ENCODE assay signal across 22 mouse cellular contexts in the genomic region with DNA sequence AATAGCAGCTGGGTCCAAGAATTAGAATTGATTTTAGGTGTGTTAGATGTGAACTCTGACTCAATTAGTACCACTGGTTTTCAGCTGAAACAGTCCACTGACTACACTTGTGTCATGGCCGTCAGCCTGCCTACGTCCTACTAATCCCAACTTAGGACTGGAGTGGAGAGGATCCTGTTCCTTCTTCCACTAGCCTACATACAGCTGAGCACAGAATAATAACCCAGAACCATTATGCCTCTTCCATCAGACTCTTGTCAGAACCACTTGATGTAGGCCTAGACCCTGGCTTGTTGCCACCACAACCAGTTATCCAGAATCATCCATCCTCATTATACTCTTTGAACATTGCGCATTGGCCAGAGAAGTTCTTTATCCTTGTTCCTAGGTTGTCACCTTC. TPM values are rescaled to one million over a fixed set of nuclear protein-coding genes. Genes with fewer than 3 reads are reported as not detected.
"Had no signal": no experiment of that assay in that cellular context is flagged by ENCODE, and none has a peak within 500 bp of the region (broad histone marks: within the 10 kb centered on the region; RNA-seq: fewer than 3 reads in every experiment).

No protein-coding gene starts in this region.

- H3K36me3 ChIP-seq: lung, embryonic 15.5 days; midbrain, embryonic 12.5 days; midbrain, embryonic 15.5 days; neural tube, embryonic 12.5 days; stomach, embryonic 15.5 days had no signal

- H3K4me2 ChIP-seq: lung, embryonic 15.5 days; midbrain, embryonic 12.5 days; midbrain, embryonic 15.5 days; neural tube, embryonic 12.5 days; stomach, embryonic 15.5 days had no signal

- H3K27me3 ChIP-seq: lung, embryonic 15.5 days; midbrain, embryonic 12.5 days; midbrain, embryonic 15.5 days; neural tube, embryonic 12.5 days; stomach, embryonic 15.5 days had no signal

- H3K27ac ChIP-seq: lung, embryonic 15.5 days; macrophage; midbrain, embryonic 12.5 days; midbrain, embryonic 15.5 days; neural tube, embryonic 12.5 days; stomach, embryonic 15.5 days; stomach, postnatal 0 days had no signal

- DNase-seq: lung, adult 2 months; lung, postnatal 14 days; lung, postnatal 36 days; right cerebral cortex, postnatal 14 days; thymus, adult 2 months; thymus, postnatal 25 days; thymus, postnatal 4 days had no signal

- H3K9ac ChIP-seq: lung, embryonic 15.5 days; midbrain, embryonic 12.5 days; midbrain, embryonic 15.5 days; neural tube, embryonic 12.5 days; stomach, embryonic 15.5 days had no signal

- H3K9me3 ChIP-seq: lung, embryonic 15.5 days; megakaryocyte, embryonic 14.5 days; midbrain, embryonic 12.5 days; midbrain, embryonic 15.5 days; neural tube, embryonic 12.5 days; stomach, embryonic 15.5 days had no signal

- ATAC-seq: lung, postnatal 0 days; midbrain, embryonic 15.5 days had no signal

- H3K4me3 ChIP-seq: lung, embryonic 15.5 days; megakaryocyte, embryonic 14.5 days; midbrain, embryonic 12.5 days; midbrain, embryonic 15.5 days; neural tube, embryonic 12.5 days; stomach, embryonic 15.5 days had no signal

RNA-seq across cellular contexts. Expression of gene Gpx7, which starts 28.0 kb away (rescaled TPM):
- total RNA-seq: monocyte, adult 5-6 weeks had no signal

RNA-seq across cellular contexts. Expression of gene Shisal2a, which starts 51.6 kb away (rescaled TPM):
- total RNA-seq: megakaryocyte progenitor cell, adult 5-6 weeks; monocyte, adult 5-6 weeks; neutrophil, adult 5-6 weeks had no signal
- polyA plus RNA-seq: macrophage; spleen, adult 2 months; testis, adult 2 months; thymus, adult 2 months; urinary bladder, adult 2 months had no signal
